Mouse (Mus musculus) cerebellum, postnatal 36 days (tissue): ENCODE data around the gene Kctd2.

Experiments used
- DNase-seq, 2 experiments: peaks; one replicate each; pipeline ENCODE4 v3.0.0; 2021 to 2022; ENCODE audit warnings: mixed read lengths in 2 of 2

The Kctd2 gene

DNA sequence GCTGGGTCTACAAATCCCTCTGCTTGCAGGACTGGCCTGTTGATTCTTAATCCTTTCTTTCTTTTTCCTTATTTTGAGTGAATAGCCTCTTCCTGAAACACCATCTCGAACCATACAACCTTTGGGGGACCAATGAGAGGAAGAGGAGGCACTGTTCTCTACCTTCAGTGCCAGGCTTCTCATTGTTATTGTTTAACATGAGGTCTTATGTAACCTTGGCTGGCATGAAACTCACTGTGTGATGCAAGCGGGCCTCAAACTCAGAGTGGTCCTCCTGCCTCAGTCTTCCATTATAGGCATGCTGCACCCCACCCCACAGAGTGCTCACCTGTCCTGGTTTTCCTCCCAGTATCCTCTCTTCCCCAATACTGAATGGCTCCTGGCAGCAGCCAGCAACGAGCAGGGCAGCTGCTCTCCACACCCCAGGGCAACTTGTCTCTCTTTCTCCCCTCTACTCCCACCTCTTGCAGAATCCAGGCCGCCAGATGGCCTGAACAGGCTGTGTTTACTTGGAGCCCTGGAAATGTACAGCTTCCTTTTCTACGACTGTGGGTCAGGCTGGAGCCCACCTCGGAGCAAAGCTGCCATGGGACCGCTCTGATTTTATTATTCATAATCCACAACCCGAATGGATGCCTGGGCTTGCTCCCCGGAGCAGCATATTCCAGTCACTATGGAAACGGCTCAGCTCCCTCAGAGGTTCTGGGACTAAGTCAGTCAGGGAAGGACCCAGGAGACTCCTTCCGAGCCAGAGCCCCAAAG is 19.1 kb upstream of the Kctd2 start:
- DNase-seq: peak; percentile 72 to 75

DNA sequence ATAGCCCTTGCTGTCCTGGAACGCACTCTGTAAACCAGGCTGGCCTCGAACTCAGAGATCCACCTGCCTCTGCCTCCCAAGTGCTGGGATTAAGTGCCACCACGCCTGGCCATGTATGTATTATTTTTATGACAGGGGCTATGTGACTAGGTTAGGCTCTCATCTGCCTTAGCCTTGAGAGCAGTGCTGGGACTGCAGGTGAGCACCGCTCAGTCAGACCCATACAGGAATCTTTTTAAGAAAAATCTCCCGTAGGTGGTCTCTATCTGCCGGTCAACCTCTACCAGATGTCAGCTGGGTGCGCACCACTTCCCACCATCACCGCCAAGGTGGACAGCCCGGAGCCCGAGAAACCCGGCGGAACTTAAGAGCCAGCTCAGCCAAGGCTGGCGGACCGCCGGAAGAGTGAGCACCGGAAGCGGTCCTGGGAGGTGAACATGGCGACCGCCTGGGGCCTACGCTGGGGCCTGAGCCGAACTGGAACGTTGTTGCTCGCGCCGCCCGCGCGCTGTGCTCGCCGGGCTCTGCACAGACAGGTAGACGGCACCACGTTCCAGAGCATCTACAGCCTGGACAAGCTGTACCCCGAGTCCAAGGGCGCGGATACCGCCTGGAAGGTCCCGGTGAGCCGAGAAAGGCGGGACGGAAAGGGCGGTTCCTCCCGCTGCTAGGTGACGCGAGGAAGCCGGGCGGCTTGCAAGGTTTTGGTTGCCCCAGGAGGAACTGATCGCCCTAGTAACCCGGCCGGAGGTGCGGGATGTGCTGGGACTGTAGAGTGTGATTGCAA is 16.4 kb upstream of the Kctd2 start, which contains the start of gene Mrpl58:
Gene Mrpl58 (plus strand): TSS at position 415 of the 787 bp plus-strand sequence.
- peak; percentile 88 to 90 for DNase-seq

DNA sequence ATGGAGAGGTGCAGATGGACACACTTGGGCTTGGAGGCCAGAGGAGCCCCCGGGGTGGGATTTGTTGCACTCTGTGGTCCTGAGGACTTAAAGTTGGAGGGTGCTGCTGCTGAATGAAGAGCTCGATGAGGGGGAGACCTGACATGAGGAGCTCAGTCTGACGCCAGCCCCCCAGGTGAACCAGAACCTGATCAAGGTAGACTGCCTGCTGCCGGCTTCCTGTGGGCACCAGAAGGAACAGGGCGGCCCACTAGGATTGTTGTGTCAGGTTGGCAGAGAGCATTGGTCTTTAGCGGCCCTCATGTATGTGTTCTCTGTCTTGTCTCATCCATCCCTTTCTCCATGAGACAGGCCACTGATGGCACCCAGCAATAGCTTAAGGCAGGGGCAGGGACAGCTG is 14.2 kb upstream of the Kctd2 start:
- no peak for DNase-seq

DNA sequence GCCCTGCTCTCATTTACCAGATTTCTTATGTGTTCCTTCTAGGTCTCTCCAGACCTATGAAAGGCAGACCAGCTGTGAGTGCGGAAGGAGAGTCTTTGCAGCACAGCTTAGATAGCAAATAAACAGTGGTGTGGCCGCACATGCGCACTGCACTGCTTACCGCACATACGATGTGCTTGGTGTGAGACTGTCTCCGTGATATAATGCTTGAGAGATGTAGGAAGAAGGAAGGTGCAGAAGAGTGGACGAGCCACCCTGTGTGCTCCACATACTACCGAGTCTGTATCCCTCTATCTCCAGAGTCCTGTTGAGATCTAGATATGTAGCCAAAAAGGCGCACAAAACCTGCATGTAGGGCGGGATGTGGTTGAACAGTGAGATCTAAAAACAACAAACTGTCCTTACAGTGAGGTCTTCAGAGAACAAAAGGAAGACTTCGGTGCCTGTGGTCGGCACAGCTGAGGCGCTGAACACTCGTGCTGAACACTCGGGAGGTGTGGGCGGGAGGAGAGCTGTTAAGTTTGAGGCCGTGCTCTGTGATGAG is 13.0 kb upstream of the Kctd2 start:
- no peak for DNase-seq

DNA sequence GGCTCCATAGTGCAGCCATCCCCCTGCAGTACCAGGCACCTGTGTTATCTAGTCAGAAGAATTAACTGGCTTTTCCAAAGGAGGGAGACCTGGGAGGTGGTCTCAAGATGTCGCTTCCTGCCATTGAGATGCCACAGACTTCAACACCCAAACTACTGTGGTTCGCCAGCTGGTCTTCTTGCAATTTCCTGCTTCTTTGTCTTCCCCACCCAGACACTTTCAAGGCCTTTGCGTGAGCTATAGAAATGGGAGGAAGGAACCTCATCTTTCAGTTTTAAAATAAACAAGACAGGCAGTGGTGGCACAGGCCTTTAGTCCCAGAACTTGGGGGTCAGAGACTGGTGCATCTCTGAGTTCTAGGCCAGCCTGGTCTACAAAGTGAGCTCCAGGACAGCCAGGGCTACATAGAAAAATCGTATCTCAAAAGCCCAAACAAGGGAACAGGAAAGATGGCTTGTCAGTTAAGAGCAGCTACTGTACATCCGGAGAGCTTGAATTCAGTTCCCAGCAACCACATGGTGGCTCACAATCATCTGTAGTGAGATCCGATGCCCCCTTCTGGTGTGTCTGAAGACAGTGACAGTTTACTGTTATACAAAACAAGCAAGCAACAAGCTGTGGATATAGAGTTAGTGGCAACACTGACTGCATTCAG is 11.5 kb upstream of the Kctd2 start:
- no peak for DNase-seq

DNA sequence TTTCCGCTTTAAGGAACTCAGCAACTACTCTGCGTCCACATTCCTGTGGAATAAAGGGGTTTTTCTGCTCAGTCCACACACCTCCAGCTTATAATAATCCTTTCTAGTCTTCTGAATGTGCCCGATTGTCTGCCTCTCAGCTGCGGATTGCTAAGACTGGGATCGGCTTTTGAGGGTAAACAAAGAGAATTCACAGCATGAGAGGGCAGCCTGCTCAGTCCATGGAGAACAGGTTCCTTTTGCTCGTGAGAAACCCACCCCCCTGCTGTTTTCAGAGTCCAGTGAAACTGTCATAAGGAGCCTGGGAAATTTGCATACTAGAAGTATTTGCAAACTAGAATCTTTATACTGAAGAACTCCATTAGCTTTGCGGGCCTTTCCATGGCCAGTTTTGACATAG is 10.4 kb upstream of the Kctd2 start:
- DNase-seq: no peak

DNA sequence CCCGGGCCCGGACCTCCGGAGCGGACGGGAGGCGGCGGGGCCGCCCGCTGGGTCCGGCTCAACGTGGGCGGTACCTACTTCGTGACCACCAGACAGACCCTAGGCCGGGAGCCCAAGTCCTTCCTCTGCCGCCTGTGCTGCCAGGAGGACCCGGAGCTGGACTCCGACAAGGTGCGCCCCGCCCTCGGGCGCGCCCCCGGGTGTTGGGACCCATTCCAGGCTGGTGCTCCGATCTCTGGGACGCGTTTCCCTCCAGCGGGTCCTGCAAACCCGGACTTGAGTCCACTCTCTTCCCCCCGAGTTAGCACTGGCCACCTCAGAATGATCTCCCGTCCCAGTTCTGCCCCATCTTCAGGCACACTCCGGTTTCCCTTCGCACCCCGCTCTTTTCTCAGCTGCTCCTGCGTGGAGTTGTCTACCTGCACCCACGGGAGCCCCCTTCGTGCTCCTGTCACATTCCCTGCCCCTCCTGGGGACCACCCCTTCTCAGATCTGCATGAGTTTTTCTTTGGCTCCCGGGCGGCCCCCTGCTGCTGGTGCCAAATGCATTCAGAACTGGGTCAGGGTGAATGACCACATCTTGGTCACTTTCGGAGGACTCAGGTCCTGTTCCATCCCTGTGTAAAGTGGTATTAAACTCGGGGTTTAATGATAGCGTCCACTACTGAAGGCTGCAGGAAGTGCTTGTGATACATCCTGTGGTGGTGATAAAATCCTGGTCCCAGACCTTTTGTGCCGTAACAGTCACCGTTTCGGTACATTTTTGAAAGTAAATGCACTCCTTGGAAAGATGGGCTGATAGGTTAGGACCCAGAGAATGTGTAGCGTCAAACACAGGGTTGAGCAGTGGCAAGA is 635 bp downstream of the Kctd2 start:
- peak; percentile 62 to 68 for DNase-seq

DNA sequence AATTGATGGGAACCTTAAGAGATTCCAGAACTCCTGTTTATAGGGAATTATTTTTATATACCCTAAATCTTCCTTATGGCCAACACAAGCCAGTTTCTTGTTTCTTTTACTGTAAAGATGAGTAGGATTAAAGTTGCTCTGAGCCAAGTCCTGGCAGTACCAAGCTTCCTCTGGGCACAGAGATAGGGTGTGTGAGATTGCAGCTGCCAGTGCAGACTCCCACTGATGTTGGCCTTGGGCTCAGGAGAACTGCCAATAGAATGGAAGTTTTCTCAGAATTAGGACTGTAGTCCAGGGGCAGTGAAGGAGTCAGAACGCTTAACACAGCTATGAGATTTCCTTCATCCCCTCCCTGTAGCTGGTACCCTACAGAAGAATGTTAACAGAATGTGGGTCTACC is 1.4 kb downstream of the Kctd2 start:
- DNase-seq: no peak

DNA sequence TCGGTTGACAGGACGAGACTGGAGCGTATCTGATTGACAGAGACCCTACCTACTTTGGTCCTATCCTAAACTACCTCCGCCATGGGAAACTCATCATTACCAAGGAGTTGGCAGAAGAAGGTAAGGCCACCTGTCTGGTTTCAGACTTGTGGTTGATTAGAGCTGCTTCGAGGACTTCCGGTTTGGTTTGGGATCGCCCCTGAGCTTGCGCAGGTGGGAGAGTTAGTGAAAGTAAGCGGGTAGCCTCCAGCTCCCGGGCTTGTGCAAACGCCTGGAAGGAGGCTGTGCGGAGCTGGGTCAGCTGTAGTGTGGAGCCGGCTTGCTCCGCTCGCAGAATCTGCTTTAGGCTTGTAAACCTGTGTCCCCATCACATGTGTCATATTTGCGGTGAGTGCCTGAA is 2.0 kb downstream of the Kctd2 start:
- DNase-seq: no peak

DNA sequence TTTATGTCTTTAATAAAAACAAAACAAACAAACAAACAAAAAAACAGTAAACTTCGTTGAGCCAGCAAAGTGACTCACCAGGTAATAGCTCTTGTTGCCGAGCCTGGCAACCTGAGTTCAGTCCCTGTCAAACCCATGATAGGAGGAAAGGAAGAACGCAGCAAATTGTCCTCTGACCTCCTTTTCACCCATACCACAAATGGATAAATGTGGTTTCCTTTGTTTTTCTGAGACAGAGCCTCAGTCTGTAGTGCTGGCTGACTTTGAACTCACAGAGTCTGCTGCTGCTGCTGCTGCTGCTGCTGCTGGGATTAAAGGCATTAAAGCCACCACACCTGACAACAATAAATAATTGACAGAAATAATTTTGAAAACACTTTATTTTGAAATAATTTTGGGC is 3.2 kb downstream of the Kctd2 start:
- DNase-seq: no peak

DNA sequence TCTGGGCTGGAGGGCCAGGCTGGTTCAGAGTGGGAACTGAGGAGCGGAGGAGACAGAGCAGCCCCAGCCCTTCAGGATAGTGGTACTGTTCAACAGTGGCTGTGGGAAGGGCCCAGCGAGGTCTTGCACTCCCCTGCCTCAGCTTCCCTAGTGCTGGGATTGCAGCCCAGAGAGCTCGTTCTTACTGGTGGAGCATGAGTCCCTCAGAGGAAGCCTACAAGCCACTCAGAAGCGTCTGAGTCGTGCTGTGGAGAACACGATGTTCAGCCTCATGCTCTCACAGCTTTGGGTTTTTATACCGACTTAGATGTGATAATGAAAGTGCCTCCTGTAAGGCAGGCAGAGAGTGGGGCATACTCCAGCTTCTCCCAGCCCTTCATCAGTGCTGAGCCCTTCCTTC is 4.7 kb downstream of the Kctd2 start:
- no peak for DNase-seq

DNA sequence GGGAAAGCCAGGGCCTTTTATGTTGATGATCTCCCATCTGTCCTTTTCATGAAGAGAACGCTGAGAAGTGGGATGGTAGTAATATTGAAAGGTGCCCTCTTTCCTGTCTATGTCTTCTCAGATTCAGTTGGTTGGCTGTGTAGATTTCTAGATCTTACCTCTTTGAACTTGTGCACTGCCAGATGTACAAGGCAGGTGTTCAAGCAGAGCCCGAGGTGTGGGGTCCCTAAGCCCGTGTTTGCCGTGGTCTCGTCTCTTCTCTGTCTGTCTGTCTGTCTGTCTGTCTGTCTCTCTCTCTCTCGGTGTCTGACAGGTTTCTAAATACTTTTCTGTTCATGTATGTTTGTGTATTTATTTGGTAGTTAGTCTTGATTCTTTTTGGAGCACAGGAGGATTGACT is 5.7 kb downstream of the Kctd2 start:
- DNase-seq: no peak

DNA sequence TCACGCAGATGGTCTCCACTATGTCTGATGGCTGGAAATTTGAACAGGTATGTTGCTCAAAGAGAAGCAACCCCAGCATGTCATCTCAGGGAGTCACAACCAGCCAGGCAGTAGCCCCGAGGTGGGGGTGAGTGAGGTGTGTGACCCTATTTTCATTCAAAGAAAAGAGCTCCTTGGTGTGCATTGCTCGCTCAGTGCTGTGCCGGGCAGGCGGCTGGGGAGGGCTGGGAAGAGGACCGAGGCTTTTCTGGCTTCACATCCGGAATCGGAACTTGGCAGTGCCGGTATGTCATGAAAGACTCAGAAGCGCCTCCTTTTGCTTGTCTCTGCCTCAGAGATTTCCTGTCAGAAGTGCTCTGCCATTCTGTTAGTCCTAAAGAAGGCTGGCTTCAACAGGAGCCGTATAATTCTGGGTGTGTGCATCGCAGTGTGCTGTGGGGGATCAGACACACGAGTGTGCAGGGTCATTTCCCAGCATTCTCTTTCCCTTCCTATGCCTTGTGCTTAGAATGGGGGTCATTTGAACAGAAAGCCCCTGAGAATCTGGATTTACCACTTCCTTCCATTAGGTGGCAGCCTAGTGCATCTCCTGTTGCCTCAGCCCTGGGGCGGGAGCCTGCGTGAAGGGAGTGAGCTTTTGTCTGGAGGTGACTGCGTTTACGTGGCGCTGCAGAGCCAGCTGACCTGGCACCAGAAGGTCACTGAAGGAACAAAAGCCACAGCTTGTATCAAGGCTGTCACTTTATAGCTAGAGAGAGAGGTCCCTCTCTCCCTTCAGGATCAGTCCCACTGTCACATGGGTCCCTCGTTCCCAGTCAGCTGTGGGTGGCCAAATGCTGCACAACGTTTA is 7.8 kb downstream of the Kctd2 start:
- peak; percentile 76 to 77 for DNase-seq

DNA sequence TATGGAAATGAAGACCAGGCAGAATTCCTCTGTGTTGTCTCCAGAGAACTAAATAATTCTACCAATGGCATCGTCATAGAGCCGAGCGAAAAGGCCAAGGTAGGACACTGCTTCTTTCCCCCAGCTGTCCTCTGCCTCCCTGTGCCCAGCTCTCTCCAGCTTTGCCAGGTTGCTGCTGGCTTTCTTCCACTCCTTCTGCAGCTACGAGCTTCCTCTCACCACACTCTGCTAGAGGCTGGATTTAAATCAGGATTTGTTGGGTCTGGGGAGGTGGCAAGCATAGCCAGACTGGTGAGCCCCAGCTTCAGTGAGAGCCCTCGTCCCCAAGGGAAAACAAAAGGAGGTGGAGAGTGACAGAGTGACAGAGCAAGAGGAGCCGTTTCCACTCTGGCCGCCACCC is 9.4 kb downstream of the Kctd2 start:
- DNase-seq: peak in 1 of 2 experiments; percentile 44

DNA sequence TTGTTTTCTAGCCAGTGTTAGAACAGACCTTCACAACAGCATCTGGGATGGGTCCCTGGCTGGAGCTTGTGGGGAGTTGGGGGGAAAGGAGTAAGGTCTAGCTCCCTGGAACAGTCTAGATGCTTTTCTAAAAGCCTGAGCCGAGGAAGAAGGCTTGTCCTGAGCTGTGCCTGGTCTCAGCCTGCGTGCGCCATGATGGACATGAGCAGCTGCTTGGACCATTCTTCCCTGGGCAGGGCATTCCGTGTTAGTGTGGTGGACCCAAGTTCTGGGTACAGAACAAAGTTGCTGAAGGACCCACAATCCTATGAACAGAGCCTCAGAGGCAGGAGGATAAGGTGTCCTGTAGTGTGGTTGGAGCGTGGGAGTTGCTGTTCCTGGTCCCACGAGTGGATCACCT is 10.6 kb downstream of the Kctd2 start:
- no peak for DNase-seq

DNA sequence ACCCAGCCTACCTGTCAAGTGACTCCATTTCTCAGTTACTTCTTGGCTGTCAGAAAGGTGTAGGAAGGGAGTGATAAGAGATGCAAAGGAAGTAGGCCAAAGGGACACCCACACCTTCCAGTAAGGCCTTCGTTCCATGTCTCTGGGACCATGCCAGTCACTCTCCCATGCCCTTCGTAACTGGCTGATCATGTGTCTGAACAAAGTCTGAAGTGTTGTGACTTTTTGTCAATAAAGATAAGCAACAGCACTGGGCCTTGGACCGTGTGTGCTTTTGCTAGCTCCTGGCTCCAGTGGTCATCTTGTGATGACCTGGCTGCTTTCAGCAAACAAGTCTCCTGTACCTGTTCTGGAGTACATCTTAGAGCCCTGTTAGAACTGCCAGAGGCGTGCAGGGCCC is 12.9 kb downstream of the Kctd2 start:
- DNase-seq: no peak

DNA sequence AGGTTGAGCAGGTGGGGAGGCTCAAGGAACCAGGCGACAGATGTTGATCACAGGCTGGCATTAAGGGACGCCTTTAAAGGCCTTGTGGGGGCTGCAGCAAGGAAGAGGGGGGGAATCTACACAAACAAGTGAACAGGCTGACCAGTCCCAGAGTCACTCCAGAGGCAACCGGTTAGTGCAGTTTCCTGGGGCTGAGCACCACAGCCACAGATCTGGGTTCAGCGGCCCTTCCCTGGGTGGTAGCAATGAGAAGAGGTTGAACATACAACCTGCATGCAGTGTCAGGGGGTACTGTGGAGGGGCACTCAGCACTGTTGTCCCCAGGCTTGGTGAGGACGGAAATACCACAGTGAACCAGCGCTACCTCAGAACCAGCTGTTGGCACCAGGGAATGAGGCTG is 13.4 kb downstream of the Kctd2 start:
- no peak for DNase-seq

DNA sequence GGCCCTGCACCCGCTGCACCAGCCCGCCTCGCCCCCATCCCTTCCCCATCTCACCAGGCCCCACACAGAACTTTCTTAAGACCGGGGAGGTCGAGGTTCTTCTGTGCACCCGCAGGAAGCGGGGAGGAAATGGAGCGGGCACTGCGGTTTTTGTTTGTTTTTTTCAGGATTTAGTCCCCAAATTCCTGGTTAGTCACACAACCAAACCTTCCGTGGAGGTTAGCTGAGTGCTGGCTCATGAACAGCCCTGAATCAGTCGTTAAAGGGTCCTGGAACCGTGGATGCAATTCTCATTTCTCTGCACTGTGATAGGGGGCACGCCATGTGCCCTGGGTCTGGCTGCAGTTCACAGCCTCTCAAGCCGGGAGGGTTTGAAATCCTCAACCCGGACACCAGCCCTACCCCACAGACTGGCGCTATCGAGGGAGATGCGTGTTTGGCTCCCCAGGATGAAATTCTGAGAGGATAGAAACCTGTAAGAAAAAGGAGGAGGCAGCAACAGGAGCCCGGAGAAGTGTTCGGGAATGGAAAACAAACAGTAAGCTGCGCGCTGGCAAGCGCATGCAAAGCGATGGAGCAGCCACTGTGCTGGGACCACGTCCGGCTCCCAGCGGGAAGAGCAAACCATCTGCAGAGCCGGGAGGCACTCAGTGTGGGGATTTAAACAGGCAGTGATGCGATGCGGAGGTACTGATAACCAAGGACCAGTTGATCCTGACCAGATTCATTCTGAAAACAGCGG is 15.8 kb downstream of the Kctd2 start:
- peak; percentile 72 to 78 for DNase-seq

DNA sequence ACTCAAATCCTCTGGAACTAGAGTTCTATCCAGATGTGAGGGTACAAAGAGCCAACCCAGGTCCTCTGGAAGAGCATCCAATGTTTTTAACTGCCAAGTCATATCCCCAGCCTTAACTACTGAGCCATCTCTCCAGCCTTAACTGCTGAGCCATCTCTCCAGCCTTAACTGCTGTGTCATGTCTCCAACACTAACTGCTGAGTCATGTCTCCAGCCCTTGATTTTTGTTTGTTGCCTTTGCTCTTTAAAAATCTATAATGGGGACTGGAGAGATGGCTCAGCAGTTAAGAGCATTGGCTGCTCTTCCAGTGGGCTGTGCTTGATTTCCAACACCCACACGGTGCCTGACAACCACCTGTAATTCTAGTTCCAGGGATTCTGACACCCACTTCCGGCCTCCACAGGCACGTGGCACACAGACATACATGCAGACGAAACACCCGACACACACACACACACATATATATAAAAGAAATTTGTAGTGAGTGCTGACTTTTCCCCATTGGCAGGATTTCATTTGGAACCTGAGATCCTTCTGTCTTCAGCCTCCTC is 17.7 kb downstream of the Kctd2 start:
- no peak for DNase-seq

DNA sequence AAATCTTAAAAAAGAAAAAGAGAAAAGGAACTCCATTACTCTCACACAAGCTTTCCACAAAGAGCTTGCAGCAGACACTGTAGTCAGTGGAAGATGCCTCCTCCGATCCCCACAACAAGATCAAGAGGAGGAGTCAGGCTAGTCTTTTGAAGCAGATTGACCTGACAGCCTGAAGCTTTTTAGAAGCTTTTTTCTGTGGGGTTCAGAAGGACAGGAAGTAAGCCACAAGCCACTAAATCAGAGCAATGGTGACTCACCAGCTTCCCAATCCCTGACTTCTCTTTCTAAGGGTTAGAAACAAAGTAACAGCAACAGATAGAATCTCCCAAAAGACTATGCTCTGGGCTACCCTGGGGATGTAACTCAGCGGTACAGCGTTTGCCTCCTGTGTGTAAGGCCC is 19.4 kb downstream of the Kctd2 start:
- no peak for DNase-seq
